Mouse (Mus musculus) inflammation-experienced regulatory T-cells, adult 6 months (primary cell): ENCODE results near the gene Mia2. TPM values are rescaled to one million over a fixed set of nuclear protein-coding genes. Genes with fewer than 3 reads are reported as not detected.

ENCODE experiments used
- polyA plus RNA-seq, 3 experiments: library from polyadenylated mRNA; unstranded; fragments of 100-300 nt; shearing (Covaris generic); gene quantifications; one replicate each; pipeline ENCODE4 v1.2.1; 2017

The Mia2 gene
- polyA plus RNA-seq, 3 experiments from 2014 or later = 19.0 to 34.2 (median 32.9) TPM

Other genes with a start within 250 kb of the Mia2 start
- 10 to 100 TPM; 30.8 to 34.0 (median 32.3) TPM for gene Sec23a, start 83.8 kb upstream of the Mia2 start, polyA plus RNA-seq
- 10 to 100 TPM; 38.4 to 43.3 (median 39.6) TPM for gene Gemin2, start 82.4 kb upstream of the Mia2 start, polyA plus RNA-seq
- gene Trappc6b, start 34.3 kb upstream of the Mia2 start, polyA plus RNA-seq = 100 to 1,000 TPM in 2 of 3 experiments, 10 to 100 TPM in 1; 70.3 to 103 (median 103) TPM
- 100 to 1,000 TPM in 2 of 3 experiments, 10 to 100 TPM in 1; 95.0 to 156 (median 100) TPM for gene Pnn, start 28.9 kb upstream of the Mia2 start, polyA plus RNA-seq
- 10 to 100 TPM; 11.4 to 20.7 (median 17.2) TPM for gene Fbxo33, start 123.9 kb downstream of the Mia2 start, polyA plus RNA-seq